24 mouse cellular contexts compared by ENCODE assay signal in the genomic region with DNA sequence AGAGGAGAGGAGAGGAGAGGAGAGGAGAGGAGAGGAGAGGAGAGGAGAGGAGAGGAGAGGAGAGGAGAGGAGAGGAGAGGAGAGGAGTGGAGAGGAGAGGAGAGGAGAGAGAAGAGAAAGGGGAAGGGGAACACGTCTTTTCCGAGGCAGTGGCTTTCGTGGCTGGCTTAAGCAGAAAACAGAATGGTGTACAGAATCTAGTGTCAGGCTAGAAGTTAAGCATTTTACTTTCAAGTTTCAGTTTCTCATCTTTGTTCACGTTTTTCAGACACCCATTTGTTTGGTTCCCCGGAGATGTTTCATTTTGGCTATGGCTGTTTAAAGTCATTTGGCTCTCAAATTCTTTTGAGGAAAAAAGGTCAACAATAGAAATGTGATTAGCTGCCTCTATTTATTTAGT. TPM values are rescaled to one million over a fixed set of nuclear protein-coding genes. Genes with fewer than 3 reads are reported as not detected.
"Had no signal": no experiment of that assay in that cellular context is flagged by ENCODE, and none has a peak within 500 bp of the region (broad histone marks: within the 10 kb centered on the region; RNA-seq: fewer than 3 reads in every experiment).

No protein-coding gene starts in this region.

- H3K9ac ChIP-seq: lung, embryonic 14.5 days; midbrain, embryonic 12.5 days; neural tube, embryonic 13.5 days; neural tube, embryonic 15.5 days had no signal

- H3K4me2 ChIP-seq: lung, embryonic 14.5 days; midbrain, embryonic 12.5 days; neural tube, embryonic 13.5 days; neural tube, embryonic 15.5 days had no signal

- H3K27me3 ChIP-seq: midbrain, embryonic 12.5 days; neural tube, embryonic 13.5 days; neural tube, embryonic 15.5 days had no signal

- H3K4me3 ChIP-seq: midbrain, embryonic 10.5 days; midbrain, embryonic 12.5 days; myocyte; neural tube, embryonic 13.5 days; neural tube, embryonic 15.5 days had no signal

- ATAC-seq: midbrain, embryonic 16.5 days had no signal

- H3K27ac ChIP-seq: midbrain, embryonic 10.5 days; midbrain, embryonic 12.5 days; neural tube, embryonic 13.5 days; neural tube, embryonic 15.5 days had no signal

- DNase-seq: lung, adult 18-20 months; lung, embryonic 14.5 days; lung, postnatal 10 days; lung, postnatal 4 days; midbrain, embryonic 14.5 days; retina, postnatal 1 day; right cerebral cortex, adult 18-20 months; right cerebral cortex, postnatal 25 days; right cerebral cortex, postnatal 4 days; spleen, adult 18-20 months; thymus, adult 18-20 months; thymus, postnatal 14 days; thymus, postnatal 36 days had no signal

- H3K9me3 ChIP-seq: midbrain, embryonic 10.5 days; neural tube, embryonic 13.5 days; neural tube, embryonic 15.5 days had no signal

- H3K36me3 ChIP-seq: neural tube, embryonic 15.5 days had no signal

RNA-seq across cellular contexts. Expression of a gene that starts 11.3 kb away (rescaled TPM):
- total RNA-seq: megakaryocyte-erythroid progenitor cell, adult 5-6 weeks had no signal

RNA-seq across cellular contexts. Expression of a gene that starts 27.4 kb away (rescaled TPM):
- total RNA-seq: megakaryocyte, adult 5-6 weeks; megakaryocyte-erythroid progenitor cell, adult 5-6 weeks had no signal
- polyA plus RNA-seq: midbrain, embryonic 10.5 days; midbrain, embryonic 12.5 days; myocyte; neural tube, embryonic 11.5 days; small intestine, adult 2 months; stomach, embryonic 14.5 days had no signal
